Mouse (Mus musculus): ENCODE data around the gene Apbb2. TPM values are rescaled to one million over a fixed set of nuclear protein-coding genes. Genes with fewer than 3 reads are reported as not detected.

The Apbb2 gene
- polyA plus RNA-seq (2016; fragmentation: Nextera tagmentation; extraction: Ambion mirVana): 26.6 and 37.3 TPM in 2 replicates

- Histone ChIP-seq H3K9me3 (replicated peaks) (no peaks in the 10 kb centered on the region), H3K36me3 (no peaks in the 10 kb centered on the region), H3K27ac (peak within 1 kb of the TSS; percentile 97), H3K27me3 (ENCODE audit: low read depth, poor library complexity, severe bottlenecking) (no peaks in the 10 kb centered on the region), H3K4me1 (peaks cover 65% of the 10 kb centered on the region), H3K4me3 (peak within 1 kb of the TSS; percentile 94)
- peak; percentile 95 for DNase-seq (ENCODE audit: low spot score)
- under 1% methylated on average over 39 of the region's 39 CpGs for WGBS
Measured at GRCm38 (mm10) chr5:66618597-66618996, at the start of gene Apbb2. Gene Apbb2, minus strand, starts transcription at chr5:66618784.

GRCm38 (mm10) chr5:66654220-66654619 lies 35.6 kb upstream of the Apbb2 start:
- DNase-seq (ENCODE audit: low spot score): no peak
- Histone ChIP-seq H3K4me1 (peaks cover 9% of the 10 kb centered on the region), H3K27ac (no peak overlapping the region), H3K4me3 (no peak overlapping the region), H3K36me3 (no peaks in the 10 kb centered on the region), H3K9me3 (replicated peaks) (no peaks in the 10 kb centered on the region), H3K27me3 (ENCODE audit: low read depth, poor library complexity, severe bottlenecking) (no peaks in the 10 kb centered on the region)
- WGBS: 74% methylated on average over 5 of the region's 5 CpGs

DNA sequence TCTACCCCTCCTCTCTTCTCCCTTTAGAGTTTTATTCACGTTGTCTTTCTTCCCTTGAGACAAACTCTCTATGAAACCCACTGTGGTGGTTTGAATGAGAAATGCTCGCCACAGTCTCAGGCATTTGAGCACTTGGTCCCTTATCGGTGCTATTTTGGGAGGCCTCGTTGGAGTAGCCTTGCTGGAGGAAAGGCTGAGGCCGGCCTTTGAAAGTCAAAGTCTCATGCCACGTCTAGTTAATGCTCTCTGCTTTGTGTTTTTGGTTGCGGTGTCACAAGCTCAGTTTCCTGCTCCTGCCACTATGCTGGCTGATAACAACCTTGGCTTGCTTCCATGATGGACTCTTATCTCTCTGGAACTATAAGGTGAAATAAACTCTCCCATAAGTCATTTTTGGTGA lies 28.9 kb upstream of the Apbb2 start:
- no peaks in the 10 kb centered on the region for H3K9me3 ChIP-seq (replicated peaks)
- H3K4me3 ChIP-seq: no peak overlapping the region
- no peak for DNase-seq (ENCODE audit: low spot score)
- H3K36me3 ChIP-seq: no peaks in the 10 kb centered on the region
- H3K27ac ChIP-seq: no peak overlapping the region
- H3K4me1 ChIP-seq: peaks cover 8% of the 10 kb centered on the region
- WGBS: 77% methylated on average over 7 of the region's 7 CpGs
- H3K27me3 ChIP-seq (ENCODE audit: low read depth, poor library complexity, severe bottlenecking): no peaks in the 10 kb centered on the region

DNA sequence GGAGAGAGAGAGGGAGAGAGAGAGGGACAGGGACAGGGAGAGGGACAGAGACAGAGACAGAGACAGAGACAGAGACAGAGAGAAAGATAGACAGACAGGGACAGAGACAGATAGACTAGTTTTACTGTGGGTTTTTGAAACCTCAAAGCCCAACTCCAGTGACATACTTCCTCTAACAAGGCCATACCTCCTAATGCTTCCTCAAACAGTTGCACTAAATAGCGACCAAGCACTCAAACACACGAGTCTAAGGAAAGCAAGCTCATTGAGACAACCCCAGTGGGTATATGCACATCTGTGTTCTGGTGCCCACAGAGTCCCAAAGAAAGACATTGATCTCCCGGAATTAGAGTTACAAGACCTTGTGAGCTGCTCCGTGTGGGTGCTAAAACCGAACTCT lies 24.7 kb upstream of the Apbb2 start:
- WGBS: 88% methylated on average over 5 of the region's 5 CpGs

GRCm38 (mm10) chr5:66642156-66642555 lies 23.6 kb upstream of the Apbb2 start:
- Histone ChIP-seq H3K4me3 (no peak overlapping the region), H3K9me3 (replicated peaks) (no peaks in the 10 kb centered on the region), H3K27ac (no peak overlapping the region), H3K4me1 (no peaks in the 10 kb centered on the region), H3K36me3 (no peaks in the 10 kb centered on the region), H3K27me3 (ENCODE audit: low read depth, poor library complexity, severe bottlenecking) (no peaks in the 10 kb centered on the region)
- 91% methylated on average over 4 of the region's 4 CpGs for WGBS
- DNase-seq (ENCODE audit: low spot score): no peak

More for the DNA sequence above, 24.7 kb upstream of the Apbb2 start:
- Histone ChIP-seq H3K27ac (no peak overlapping the region), H3K4me3 (no peak overlapping the region), H3K9me3 (replicated peaks) (no peaks in the 10 kb centered on the region), H3K27me3 (ENCODE audit: low read depth, poor library complexity, severe bottlenecking) (no peaks in the 10 kb centered on the region), H3K4me1 (no peaks in the 10 kb centered on the region), H3K36me3 (no peaks in the 10 kb centered on the region)
- no peak for DNase-seq (ENCODE audit: low spot score)

DNA sequence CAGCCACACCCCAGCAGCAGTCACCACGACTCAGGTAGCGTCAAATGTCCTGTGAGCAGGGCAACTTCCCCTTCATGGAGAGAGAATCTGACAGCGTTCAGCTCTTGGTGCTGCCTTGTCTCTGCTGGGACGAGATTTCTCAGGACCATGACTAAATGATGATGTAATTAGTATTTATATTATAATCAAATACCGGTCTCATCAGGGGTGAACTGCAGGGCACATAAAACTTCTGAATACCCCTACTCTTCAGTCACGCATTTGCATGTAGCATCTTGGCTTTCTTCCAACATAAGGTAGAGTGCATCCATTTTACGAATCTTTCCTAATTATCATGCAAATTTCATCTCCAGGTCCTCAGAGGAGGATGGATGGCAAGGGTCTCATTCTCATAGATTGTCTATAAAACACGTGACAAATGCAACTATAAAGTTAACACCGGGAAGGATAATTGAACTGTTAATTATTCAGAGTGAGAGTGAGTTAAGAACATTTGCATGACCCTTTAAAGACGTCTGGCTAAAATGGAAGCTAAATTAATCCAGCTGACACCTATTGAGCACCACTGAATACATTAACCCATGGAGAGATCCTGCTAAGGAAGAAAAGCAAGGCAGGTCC lies 17.0 kb upstream of the Apbb2 start:
- Histone ChIP-seq H3K4me3 (no peak overlapping the region), H3K27me3 (ENCODE audit: low read depth, poor library complexity, severe bottlenecking) (no peaks in the 10 kb centered on the region), H3K36me3 (no peaks in the 10 kb centered on the region), H3K27ac (no peak overlapping the region), H3K9me3 (replicated peaks) (no peaks in the 10 kb centered on the region), H3K4me1 (no peaks in the 10 kb centered on the region)
- 76% methylated on average over 10 of the region's 10 CpGs for WGBS
- no peak for DNase-seq (ENCODE audit: low spot score)

GRCm38 (mm10) chr5:66627805-66628204 lies 9.2 kb upstream of the Apbb2 start:
- no peak for DNase-seq (ENCODE audit: low spot score)
- no peaks in the 10 kb centered on the region for H3K27me3 ChIP-seq (ENCODE audit: low read depth, poor library complexity, severe bottlenecking)
- H3K9me3 ChIP-seq (replicated peaks): no peaks in the 10 kb centered on the region
- H3K36me3 ChIP-seq: no peaks in the 10 kb centered on the region
- 81% methylated on average over 7 of the region's 7 CpGs for WGBS
- no peak overlapping the region for H3K4me3 ChIP-seq
- H3K27ac ChIP-seq: no peak overlapping the region
- no peaks in the 10 kb centered on the region for H3K4me1 ChIP-seq

- Histone ChIP-seq H3K36me3 (no peaks in the 10 kb centered on the region), H3K9me3 (replicated peaks) (no peaks in the 10 kb centered on the region), H3K4me1 (peaks cover 49% of the 10 kb centered on the region), H3K4me3 (peak overlapping the region; percentile 69), H3K27me3 (ENCODE audit: low read depth, poor library complexity, severe bottlenecking) (no peaks in the 10 kb centered on the region), H3K27ac (peak overlapping the region; percentile 88)
- peak; percentile 90 for DNase-seq (ENCODE audit: low spot score)
- under 1% methylated on average over 41 of the region's 41 CpGs for WGBS
Measured at GRCm38 (mm10) chr5:66620191-66620625, 1.6 kb upstream of the Apbb2 start.

- Histone ChIP-seq H3K36me3 (no peaks in the 10 kb centered on the region), H3K27me3 (ENCODE audit: low read depth, poor library complexity, severe bottlenecking) (no peaks in the 10 kb centered on the region), H3K27ac (peak overlapping the region; percentile 88), H3K4me3 (peak overlapping the region; percentile 69), H3K9me3 (replicated peaks) (no peaks in the 10 kb centered on the region), H3K4me1 (peaks cover 54% of the 10 kb centered on the region)
- no peak for DNase-seq (ENCODE audit: low spot score)
- 37% methylated on average over 8 of the region's 8 CpGs for WGBS
Measured at GRCm38 (mm10) chr5:66619675-66620074, 1.1 kb upstream of the Apbb2 start.

- peaks cover 59% of the 10 kb centered on the region for H3K4me1 ChIP-seq
- H3K27me3 ChIP-seq (ENCODE audit: low read depth, poor library complexity, severe bottlenecking): no peaks in the 10 kb centered on the region
- no peaks in the 10 kb centered on the region for H3K36me3 ChIP-seq
- DNase-seq (ENCODE audit: low spot score): no peak
- H3K27ac ChIP-seq: peak overlapping the region; percentile 97
- WGBS: 25% methylated on average over 11 of the region's 11 CpGs
- H3K4me3 ChIP-seq: peak overlapping the region; percentile 94
- H3K9me3 ChIP-seq (replicated peaks): no peaks in the 10 kb centered on the region
Measured at GRCm38 (mm10) chr5:66619195-66619594, 611 bp upstream of the Apbb2 start.

DNA sequence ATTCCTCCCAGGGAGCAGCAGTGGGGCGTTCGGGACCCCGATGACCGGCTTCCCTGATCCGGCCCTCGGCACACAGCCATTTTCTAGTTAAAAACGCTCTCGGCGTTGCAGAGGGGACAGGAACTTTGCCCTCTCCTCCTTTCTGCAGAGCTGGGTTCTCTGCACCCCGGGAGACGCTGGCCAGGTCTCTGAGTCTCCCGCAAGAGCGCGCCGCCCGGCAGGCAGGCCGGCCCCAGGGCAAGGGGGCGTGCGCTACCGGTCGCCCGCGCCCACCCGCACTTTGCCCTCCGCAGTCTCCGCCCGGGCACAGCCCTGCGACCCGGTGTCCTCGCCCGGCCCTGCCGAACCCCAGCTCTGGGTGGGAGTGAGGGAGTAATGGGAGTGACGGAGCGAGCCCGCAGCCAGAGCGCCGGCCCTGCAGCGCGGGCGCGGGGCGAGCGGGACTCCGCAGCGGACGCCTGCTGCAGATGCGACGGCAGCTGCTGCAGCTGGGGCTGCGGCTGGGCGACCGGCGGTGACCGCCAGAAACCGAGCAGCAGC lies 593 bp downstream of the Apbb2 start:
- Histone ChIP-seq H3K27ac (peak overlapping the region; percentile 97), H3K27me3 (ENCODE audit: low read depth, poor library complexity, severe bottlenecking) (no peaks in the 10 kb centered on the region), H3K36me3 (no peaks in the 10 kb centered on the region), H3K4me1 (peaks cover 71% of the 10 kb centered on the region), H3K9me3 (replicated peaks) (no peaks in the 10 kb centered on the region), H3K4me3 (peak overlapping the region; percentile 94)
- under 1% methylated on average over 54 of the region's 54 CpGs for WGBS
- no peak for DNase-seq (ENCODE audit: low spot score)

DNA sequence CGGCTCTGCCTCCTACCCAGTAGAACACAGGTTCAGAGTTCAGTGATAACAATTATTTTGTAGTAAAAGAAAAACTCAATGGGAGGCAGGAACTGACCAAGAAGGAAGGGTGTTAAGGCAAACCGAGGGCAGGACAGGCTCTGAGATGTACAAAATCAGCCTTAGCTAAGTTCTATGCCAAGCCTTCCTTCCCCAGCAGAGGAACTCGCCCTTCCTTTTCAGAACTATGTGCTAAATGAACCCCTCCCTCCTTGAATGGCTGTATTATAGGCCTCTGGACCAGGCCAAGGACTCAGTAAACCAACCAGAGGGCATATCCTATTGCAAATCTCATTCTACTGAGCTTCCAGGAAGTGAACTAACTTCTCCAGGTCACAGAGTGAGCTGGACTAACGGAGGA lies 3.6 kb downstream of the Apbb2 start:
- H3K4me1 ChIP-seq: peaks cover 81% of the 10 kb centered on the region
- DNase-seq (ENCODE audit: low spot score): no peak
- WGBS: 74% methylated on average over 4 of the region's 4 CpGs
- H3K36me3 ChIP-seq: no peaks in the 10 kb centered on the region
- H3K27ac ChIP-seq: no peak overlapping the region
- no peaks in the 10 kb centered on the region for H3K27me3 ChIP-seq (ENCODE audit: low read depth, poor library complexity, severe bottlenecking)
- no peaks in the 10 kb centered on the region for H3K9me3 ChIP-seq (replicated peaks)
- H3K4me3 ChIP-seq: no peak overlapping the region

GRCm38 (mm10) chr5:66613725-66614124 lies 4.9 kb downstream of the Apbb2 start:
- Histone ChIP-seq H3K9me3 (replicated peaks) (no peaks in the 10 kb centered on the region), H3K36me3 (no peaks in the 10 kb centered on the region), H3K27ac (peak overlapping the region; percentile 53; the same call in 1 of the 2 replicates), H3K4me1 (peaks cover 78% of the 10 kb centered on the region), H3K27me3 (ENCODE audit: low read depth, poor library complexity, severe bottlenecking) (no peaks in the 10 kb centered on the region), H3K4me3 (no peak overlapping the region)
- 77% methylated on average over 3 of the region's 3 CpGs for WGBS
- DNase-seq (ENCODE audit: low spot score): no peak
